Mouse (Mus musculus): ENCODE results near the gene Maml2.

DNA sequence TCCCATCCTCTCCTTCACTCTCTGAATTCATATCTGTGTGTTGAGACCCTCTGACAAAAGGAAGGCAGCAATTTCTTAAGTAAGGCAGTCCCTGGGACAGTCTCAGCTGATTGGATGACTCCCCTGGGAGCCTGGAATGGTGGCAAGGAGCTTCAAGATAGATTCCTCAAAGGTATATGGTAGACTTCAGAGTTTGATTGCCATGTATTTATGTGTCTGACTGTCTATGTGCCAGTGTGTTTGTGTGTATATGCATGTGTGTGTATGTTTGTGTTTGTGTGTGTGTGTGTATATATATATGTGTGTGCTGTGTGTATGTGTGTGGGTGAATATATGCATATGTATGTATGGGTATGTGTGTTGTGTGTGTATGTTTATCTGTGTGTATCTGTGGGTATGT is 133.0 kb downstream of the Maml2 start:
- no peak for TF ChIP-seq POLR2AphosphoS2 (IDR thresholded peaks at IDR 0.05; ENCODE audit: insufficient read length, low read depth)
- no peak for TF ChIP-seq MYOD1 (IDR thresholded peaks at IDR 0.05; ENCODE audit: control insufficient read depth in 1 of 3, insufficient read length in 2 of 3, low read depth in 2 of 3)
